Mouse (Mus musculus) liver, embryonic 15.5 days (tissue): ENCODE data around the gene Hoxa13. TPM values are rescaled to one million over a fixed set of nuclear protein-coding genes. Genes with fewer than 3 reads are reported as not detected.

ENCODE experiments used
- ATAC-seq: fragments of 200-750 bp; cut with Nextera tagmentation; 2 replicates; pipeline ENCODE4 v1.8.0; 2017; ENCODE audit warnings: moderate number of reproducible peaks, mild to moderate bottlenecking, moderate library complexity; ENCODE audit not compliant: insufficient read depth
- H3K27ac ChIP-seq: fragments of 300-500 bp; sonication (generic); replicated peaks from 2 replicates; pipeline ENCODE4 v1.5.1; 2015; ENCODE audit warnings: mild to moderate bottlenecking, inconsistent platforms
- H3K27me3 ChIP-seq: fragments of 300-500 bp; sonication (generic); 2 replicates; pipeline ENCODE4 v1.6.1; 2015; ENCODE audit warnings: mild to moderate bottlenecking, inconsistent platforms
- H3K36me3 ChIP-seq: fragments of 300-500 bp; sonication (generic); replicated peaks from 2 replicates; pipeline ENCODE4 v1.6.1; 2015; ENCODE audit warnings: moderate library complexity, mild to moderate bottlenecking, inconsistent platforms
- H3K4me1 ChIP-seq: fragments of 300-500 bp; sonication (generic); replicated peaks from 2 replicates; pipeline ENCODE4 v1.6.1; 2015; ENCODE audit warnings: inconsistent platforms
- H3K4me2 ChIP-seq: fragments of 300-500 bp; sonication (generic); 2 replicates; pipeline ENCODE4 v1.6.1; 2015; ENCODE audit warnings: moderate library complexity, mild to moderate bottlenecking, inconsistent platforms
- H3K4me3 ChIP-seq: fragments of 300-500 bp; sonication (generic); replicated peaks from 2 replicates; pipeline ENCODE4 v1.5.1; 2015; ENCODE audit warnings: mild to moderate bottlenecking, inconsistent platforms
- H3K9ac ChIP-seq: fragments of 300-500 bp; sonication (generic); 2 replicates; pipeline ENCODE4 v1.6.1; 2015; ENCODE audit warnings: moderate library complexity, mild to moderate bottlenecking, inconsistent platforms
- H3K9me3 ChIP-seq: fragments of 300-500 bp; sonication (generic); replicated peaks from 2 replicates; pipeline ENCODE4 v1.6.1; 2016; ENCODE audit warnings: inconsistent platforms
- WGBS: fragments of 180-500 bp; shearing (Covaris S2); methylation state at CpG from one replicate; pipeline ENCODE4 v1.1.7; 2015; ENCODE audit warnings: mixed read lengths; ENCODE audit not compliant: insufficient replicate concordance; 5-methylcytosine and 5-hydroxymethylcytosine counted together
- polyA plus RNA-seq: library from polyadenylated mRNA; unstranded; fragments of >200 nt; fragmentation: Nextera tagmentation; extraction: Ambion mirVana; gene quantifications from 2 replicates; pipeline ENCODE4 v1.2.1, GENCODE M21; 2015

Hoxa13 gene
- polyA plus RNA-seq, 1 experiment from 2014 or later, result not detected

DNA sequence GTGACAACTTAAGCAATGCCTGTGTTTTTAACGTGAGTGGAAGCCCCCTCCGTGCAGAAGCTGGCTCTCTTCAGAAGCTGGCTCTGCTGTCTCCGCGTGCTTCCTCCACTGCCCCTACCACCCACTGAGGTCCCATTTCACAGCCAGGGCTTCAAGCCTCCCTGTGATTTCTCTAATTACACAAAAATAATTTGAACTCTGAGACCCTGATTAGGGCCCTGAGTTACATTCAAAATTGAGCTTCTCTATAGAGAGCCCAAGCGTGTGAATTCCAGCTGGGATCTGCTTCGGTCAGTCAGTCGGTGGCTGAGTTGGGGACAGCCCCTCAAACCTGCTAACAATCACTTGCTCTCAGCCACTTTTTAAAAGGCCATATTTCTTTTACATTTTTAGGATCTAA, 7.7 kb upstream of the Hoxa13 start:
- H3K27ac ChIP-seq, result no peak overlapping the region
- WGBS, result 13% methylated on average over 7 of the region's 7 CpGs
- ATAC-seq, result no peak
- no peak overlapping the region for H3K9ac ChIP-seq
- H3K4me1 ChIP-seq, result no peaks in the 10 kb centered on the region
- H3K4me3 ChIP-seq, result no peak overlapping the region
- no peaks in the 10 kb centered on the region for H3K9me3 ChIP-seq
- peaks cover 97% of the 10 kb centered on the region for H3K27me3 ChIP-seq
- H3K4me2 ChIP-seq, result no peak overlapping the region
- H3K36me3 ChIP-seq, result no peaks in the 10 kb centered on the region

DNA sequence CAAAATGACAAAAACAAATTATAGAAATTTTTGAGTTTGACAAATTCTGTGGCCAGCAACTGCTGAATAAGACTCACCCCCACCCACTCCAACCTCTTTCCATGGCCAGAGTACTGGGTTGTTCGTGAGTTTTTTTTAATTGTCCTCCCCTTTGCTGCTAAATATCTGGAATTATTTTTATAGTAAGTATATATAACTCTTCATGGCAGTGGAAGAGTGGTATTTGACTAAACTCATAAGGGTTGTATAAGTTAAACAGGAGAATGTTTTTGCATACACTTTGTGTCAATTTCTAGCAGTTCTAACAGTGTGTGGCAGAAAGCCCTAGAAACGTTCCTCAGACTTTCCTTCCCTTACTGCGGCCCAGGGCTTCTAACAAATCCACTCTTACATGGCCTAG, 7.0 kb upstream of the Hoxa13 start:
- H3K9ac ChIP-seq, result no peak overlapping the region
- ATAC-seq, result no peak
- H3K4me2 ChIP-seq, result no peak overlapping the region
- no peak overlapping the region for H3K4me3 ChIP-seq
- no peaks in the 10 kb centered on the region for H3K9me3 ChIP-seq
- H3K27ac ChIP-seq, result no peak overlapping the region
- WGBS, result 9% methylated on average over 3 of the region's 3 CpGs
- peaks cover 97% of the 10 kb centered on the region for H3K27me3 ChIP-seq
- no peaks in the 10 kb centered on the region for H3K4me1 ChIP-seq
- no peaks in the 10 kb centered on the region for H3K36me3 ChIP-seq

DNA sequence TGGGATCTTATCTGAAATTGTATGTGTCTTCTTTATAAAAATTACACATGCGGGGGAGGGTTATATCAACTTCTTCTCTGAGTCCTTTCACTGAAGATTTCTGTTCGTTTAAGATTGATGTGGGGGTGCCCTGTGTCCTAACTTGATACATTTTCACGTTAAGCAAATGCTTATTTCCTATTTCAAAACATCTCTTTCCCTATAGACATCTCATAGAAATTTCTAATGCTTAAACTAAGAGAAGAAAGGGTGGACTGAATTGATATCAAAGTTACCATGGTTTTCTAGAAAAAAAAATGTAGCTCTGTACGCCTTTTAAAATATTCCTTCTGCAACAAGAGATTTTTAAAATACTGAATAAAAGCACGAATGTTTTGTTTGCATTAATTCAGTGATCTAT, 6.5 kb upstream of the Hoxa13 start:
- Histone ChIP-seq H3K36me3 (no peaks in the 10 kb centered on the region), H3K9ac (no peak overlapping the region), H3K4me3 (no peak overlapping the region), H3K9me3 (no peaks in the 10 kb centered on the region), H3K27ac (no peak overlapping the region), H3K4me2 (no peak overlapping the region), H3K4me1 (no peaks in the 10 kb centered on the region), H3K27me3 (peaks cover 97% of the 10 kb centered on the region)
- WGBS, result 18% methylated on average over 5 of the region's 5 CpGs
- ATAC-seq, result no peak

- no peak overlapping the region for H3K9ac ChIP-seq
- peaks cover 98% of the 10 kb centered on the region for H3K27me3 ChIP-seq
- H3K4me3 ChIP-seq, result no peak overlapping the region
- H3K4me2 ChIP-seq, result no peak overlapping the region
- H3K9me3 ChIP-seq, result no peaks in the 10 kb centered on the region
- H3K27ac ChIP-seq, result no peak overlapping the region
- H3K4me1 ChIP-seq, result no peaks in the 10 kb centered on the region
- H3K36me3 ChIP-seq, result no peaks in the 10 kb centered on the region
- no peak for ATAC-seq
- WGBS, result 2% methylated on average over 9 of the region's 9 CpGs
Measured at GRCm38 (mm10) chr6:52266666-52266985, 5.9 kb upstream of the Hoxa13 start.

DNA sequence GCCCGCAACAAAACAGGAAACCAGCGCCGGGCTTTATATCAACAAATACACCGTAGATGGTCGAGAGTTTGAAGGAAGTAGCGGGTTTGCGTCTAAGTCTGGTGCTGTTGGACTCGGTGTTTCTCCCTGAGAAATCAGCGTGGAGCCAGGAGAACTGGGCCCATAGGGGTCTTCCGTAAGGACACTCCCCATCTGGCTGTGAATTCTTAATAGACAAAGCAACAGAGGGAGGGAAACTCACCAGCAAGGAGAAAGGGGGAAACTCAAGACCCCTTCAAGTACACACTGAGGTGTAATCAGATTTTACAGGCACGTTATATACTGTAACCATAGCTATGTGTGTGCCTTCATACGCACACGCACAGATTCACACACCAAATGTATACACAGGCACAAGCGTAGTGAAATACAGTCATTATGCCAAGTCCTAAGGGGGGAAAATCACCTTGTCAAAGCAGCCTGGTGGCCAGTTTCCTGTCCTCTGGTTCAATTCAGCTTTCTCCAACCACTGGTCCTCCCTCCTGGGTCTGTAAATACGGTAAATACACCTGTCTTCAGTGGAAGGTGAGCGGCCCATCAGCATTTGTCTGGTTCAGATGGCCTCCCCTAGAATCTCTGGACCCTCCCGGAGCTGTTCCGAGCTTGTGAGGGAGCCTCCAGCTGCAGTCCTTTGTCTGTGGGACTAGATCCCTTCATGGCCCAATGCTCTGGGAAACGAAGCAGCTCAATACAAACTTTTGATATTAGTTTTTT, 5.4 kb upstream of the Hoxa13 start:
- Histone ChIP-seq H3K4me1 (no peaks in the 10 kb centered on the region; the same call in 1 of the 2 replicates), H3K9ac (no peak overlapping the region), H3K36me3 (no peaks in the 10 kb centered on the region), H3K4me2 (no peak overlapping the region), H3K4me3 (no peak overlapping the region), H3K9me3 (no peaks in the 10 kb centered on the region), H3K27ac (no peak overlapping the region), H3K27me3 (peaks cover 98% of the 10 kb centered on the region)
- no peak for ATAC-seq
- 2% methylated on average over 19 of the region's 19 CpGs for WGBS

DNA sequence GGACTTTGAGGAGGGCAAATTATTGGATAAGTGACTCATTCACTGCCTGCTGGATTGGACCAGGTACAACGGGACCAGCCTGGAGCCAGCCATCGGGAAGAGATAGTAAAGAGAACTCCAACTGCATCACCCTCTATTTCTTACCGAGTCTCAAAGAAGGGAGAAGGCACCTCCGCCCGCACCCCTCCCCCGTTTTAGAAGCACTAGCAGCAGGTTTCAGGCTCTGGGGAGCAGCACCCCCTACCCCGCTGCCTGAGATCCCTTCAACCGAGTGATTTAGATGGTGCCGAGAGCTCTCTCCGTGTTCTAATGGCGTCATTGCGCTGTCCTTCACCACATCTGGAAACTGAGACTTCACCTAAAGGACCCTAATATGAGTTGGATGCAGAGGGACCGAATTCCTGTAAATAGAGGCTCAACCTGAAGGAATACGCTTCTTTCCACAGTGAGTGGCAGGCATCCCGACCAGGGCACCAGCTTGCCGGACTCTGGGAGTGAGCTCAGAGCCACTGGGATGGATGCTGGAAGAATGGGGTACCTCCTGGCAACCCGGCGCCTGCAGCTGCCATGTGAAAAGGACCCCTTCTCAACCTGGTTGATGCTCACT, 4.7 kb upstream of the Hoxa13 start:
- no peak for ATAC-seq
- Histone ChIP-seq H3K27me3 (peaks cover 98% of the 10 kb centered on the region), H3K4me2 (no peak overlapping the region), H3K4me3 (no peak overlapping the region), H3K4me1 (peaks cover 5% of the 10 kb centered on the region; the same call in 1 of the 2 replicates), H3K9me3 (no peaks in the 10 kb centered on the region), H3K36me3 (no peaks in the 10 kb centered on the region), H3K27ac (no peak overlapping the region), H3K9ac (no peak overlapping the region)
- WGBS, result 4% methylated on average over 18 of the region's 18 CpGs

DNA sequence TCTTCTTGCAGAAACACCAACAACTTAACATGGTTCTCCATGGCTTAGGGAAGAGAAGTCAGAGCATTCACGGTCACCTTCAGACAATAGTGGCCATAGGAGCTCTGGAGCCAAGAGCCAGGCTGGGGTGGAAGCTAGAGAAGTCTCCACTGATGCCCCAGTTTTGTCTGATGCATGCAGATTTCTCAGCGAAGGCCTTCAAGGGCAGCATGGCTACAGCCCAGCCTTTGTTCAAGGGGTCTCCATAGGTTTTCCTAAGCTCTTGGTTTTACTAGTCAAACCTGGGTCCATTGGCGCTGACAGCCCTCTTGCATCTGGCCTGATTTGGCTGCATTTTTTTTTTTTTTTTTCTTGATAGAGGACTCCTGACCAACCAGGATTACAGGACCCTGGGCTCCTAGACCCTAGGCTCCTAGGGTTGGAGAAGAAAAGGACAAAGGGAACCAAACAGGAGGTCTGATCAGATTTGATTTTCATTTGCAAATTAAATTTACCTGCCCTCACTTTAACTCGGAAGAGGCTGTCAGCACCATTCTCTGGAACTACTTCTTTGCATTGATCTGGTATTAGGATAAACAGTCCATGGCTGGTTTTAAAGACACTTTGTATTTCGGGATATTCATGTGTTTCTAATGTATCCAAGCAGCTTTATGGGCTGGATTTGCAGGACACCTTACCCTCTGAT, 3.6 kb upstream of the Hoxa13 start:
- ATAC-seq, result no peak
- H3K4me1 ChIP-seq, result peaks cover 5% of the 10 kb centered on the region; the same call in 1 of the 2 replicates
- H3K9me3 ChIP-seq, result no peaks in the 10 kb centered on the region
- H3K27me3 ChIP-seq, result peaks cover 98% of the 10 kb centered on the region
- no peak overlapping the region for H3K9ac ChIP-seq
- H3K27ac ChIP-seq, result no peak overlapping the region
- H3K4me2 ChIP-seq, result no peak overlapping the region
- H3K36me3 ChIP-seq, result no peaks in the 10 kb centered on the region
- WGBS, result 3% methylated on average over 5 of the region's 5 CpGs
- H3K4me3 ChIP-seq, result no peak overlapping the region

DNA sequence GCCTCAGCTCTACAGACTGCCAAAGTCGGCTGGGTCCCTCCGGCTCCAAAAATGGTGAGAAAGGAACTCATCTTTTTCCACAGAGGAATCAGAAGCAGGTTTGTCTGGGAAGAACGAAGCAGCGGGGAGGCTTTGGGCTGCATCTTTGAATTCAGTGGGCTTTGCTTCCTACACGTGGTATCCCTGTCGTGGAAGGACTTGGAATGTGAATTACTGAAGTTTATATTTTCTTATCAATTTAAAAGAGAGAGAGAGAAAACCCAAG, 2.6 kb upstream of the Hoxa13 start:
- H3K36me3 ChIP-seq, result no peaks in the 10 kb centered on the region
- no peak overlapping the region for H3K9ac ChIP-seq
- H3K4me3 ChIP-seq, result no peak overlapping the region
- under 1% methylated on average over 6 of the region's 6 CpGs for WGBS
- H3K4me2 ChIP-seq, result no peak overlapping the region
- H3K27ac ChIP-seq, result no peak overlapping the region
- no peak for ATAC-seq
- H3K4me1 ChIP-seq, result peaks cover 5% of the 10 kb centered on the region; the same call in 1 of the 2 replicates
- H3K9me3 ChIP-seq, result no peaks in the 10 kb centered on the region
- peaks cover 98% of the 10 kb centered on the region for H3K27me3 ChIP-seq

- H3K4me1 ChIP-seq, result peaks cover 5% of the 10 kb centered on the region; the same call in 1 of the 2 replicates
- H3K9ac ChIP-seq, result no peak overlapping the region
- ATAC-seq, result no peak
- no peak overlapping the region for H3K27ac ChIP-seq
- no peaks in the 10 kb centered on the region for H3K9me3 ChIP-seq
- no peaks in the 10 kb centered on the region for H3K36me3 ChIP-seq
- H3K4me2 ChIP-seq, result no peak overlapping the region
- H3K4me3 ChIP-seq, result no peak overlapping the region
- H3K27me3 ChIP-seq, result peaks cover 97% of the 10 kb centered on the region
- 1% methylated on average over 24 of the region's 24 CpGs for WGBS
Measured at GRCm38 (mm10) chr6:52262463-52263320, 2.0 kb upstream of the Hoxa13 start.

- Histone ChIP-seq H3K9ac (no peak overlapping the region), H3K4me2 (no peak overlapping the region), H3K27ac (no peak overlapping the region), H3K36me3 (no peaks in the 10 kb centered on the region), H3K9me3 (no peaks in the 10 kb centered on the region), H3K27me3 (peaks cover 98% of the 10 kb centered on the region), H3K4me1 (peaks cover 5% of the 10 kb centered on the region; the same call in 1 of the 2 replicates), H3K4me3 (no peak overlapping the region)
- 4% methylated on average over 9 of the region's 9 CpGs for WGBS
- ATAC-seq, result no peak
Measured at GRCm38 (mm10) chr6:52261751-52262462, 1.2 kb upstream of the Hoxa13 start.
